Mouse (Mus musculus) layer of hippocampus, adult 18-20 months (tissue): ENCODE measurements around the gene Ccdc89. TPM values are rescaled to one million over a fixed set of nuclear protein-coding genes. Genes with fewer than 3 reads are reported as not detected.

Experiments used
- DNase-seq, 2 experiments: peaks; one replicate each; pipeline ENCODE4 v3.0.0; 2022; ENCODE audit warnings: low spot score in 2 of 2
- total RNA-seq, 2 experiments: library from RNA; stranded (reverse); gene quantifications; 2 replicates each; pipeline ENCODE4 v1.2.3; 2021

Gene Ccdc89
- total RNA-seq, 2 experiments from 2014 or later: 0.86 to 0.97 TPM

- no peak for DNase-seq
Measured at GRCm38 (mm10) chr7:90461441-90461840, 35.1 kb downstream of the Ccdc89 start.

GRCm38 (mm10) chr7:90473511-90473910 lies 47.1 kb downstream of the Ccdc89 start:
- no peak for DNase-seq

GRCm38 (mm10) chr7:90475793-90476312 lies 49.5 kb downstream of the Ccdc89 start, which contains the start of gene Tmem126b:
TSS of gene Tmem126b (minus strand) at chr7:90476001.
- peak; percentile 99 for DNase-seq

GRCm38 (mm10) chr7:90476313-90477245 lies 50.2 kb downstream of the Ccdc89 start, which contains the start of gene Dlg2:
TSS of gene Dlg2 (plus strand) at chr7:90476672.
- DNase-seq: peak; percentile 51 to 67

Other genes starting within 250 kb of the Ccdc89 start
- gene Ccdc83, start 160.8 kb upstream of the Ccdc89 start, total RNA-seq: not detected
- 10 to 100 TPM; 32.9 to 35.8 TPM for gene Sytl2, start 124.3 kb upstream of the Ccdc89 start, total RNA-seq
- gene Crebzf, start 16.2 kb downstream of the Ccdc89 start, total RNA-seq: 10 to 100 TPM; 77.1 to 82.3 TPM
- gene Tmem126a, start 30.7 kb downstream of the Ccdc89 start, total RNA-seq: 10 to 100 TPM; 39.6 to 41.0 TPM
- 10 to 100 TPM; 29.0 to 31.3 TPM for gene Tmem126b, start 49.4 kb downstream of the Ccdc89 start, total RNA-seq
- 100 to 1,000 TPM; 224 to 230 TPM for gene Dlg2, start 50.1 kb downstream of the Ccdc89 start, total RNA-seq